Mouse (Mus musculus) thymus, adult 2 months (tissue): ENCODE measurements at regions not wholly inside any gene's neighbourhood (a gene's known extent, or its start where the extent isn't known, plus 50 kb on each side); places are given as distances from the start of the nearest gene placed in this dataset.

Experiments
- DNase-seq: peaks from one replicate; pipeline ENCODE4 v3.0.0; 2021
- H3K27ac ChIP-seq: fragments of 200-500 bp; 2 replicates; pipeline ENCODE4 v1.5.1; 2012; ENCODE audit warnings: low read length, control low read depth; ENCODE audit not compliant: control insufficient read depth, insufficient read depth
- H3K27me3 ChIP-seq: fragments of 200-500 bp; 2 replicates; pipeline ENCODE4 v1.6.1; 2012; ENCODE audit warnings: mild to moderate bottlenecking, low read length, moderate library complexity, mixed read lengths; ENCODE audit not compliant: control insufficient read depth, insufficient read depth
- H3K36me3 ChIP-seq: fragments of 200-500 bp; 2 replicates; pipeline ENCODE4 v1.6.1; 2012; ENCODE audit warnings: mild to moderate bottlenecking, low read length, moderate library complexity; ENCODE audit not compliant: control insufficient read depth, insufficient read depth
- H3K4me1 ChIP-seq: fragments of 200-500 bp; replicated peaks from 2 replicates; pipeline ENCODE4 v1.6.1; 2012; ENCODE audit warnings: low read length; ENCODE audit not compliant: control insufficient read depth, insufficient read depth
- H3K4me3 ChIP-seq: fragments of 200-500 bp; 2 replicates; pipeline ENCODE4 v1.5.1; 2012; ENCODE audit warnings: mild to moderate bottlenecking, low read length, control low read depth, moderate library complexity; ENCODE audit not compliant: control insufficient read depth, insufficient read depth
- CTCF ChIP-seq: fragments of 200-500 bp; IDR thresholded peaks from 2 replicates; pipeline ENCODE4 v1.5.1; 2012; ENCODE audit warnings: mild to moderate bottlenecking, control low read depth, low read length, moderate library complexity, borderline replicate concordance; ENCODE audit not compliant: control insufficient read depth, poor library complexity, insufficient read depth; ENCODE audit errors: extremely low read depth
- POLR2A ChIP-seq: fragments of 200-500 bp; IDR thresholded peaks from 2 replicates; pipeline ENCODE4 v1.6.1; 2012; ENCODE audit warnings: mild to moderate bottlenecking, low read length, control low read depth, moderate library complexity; ENCODE audit not compliant: control insufficient read depth, poor library complexity, insufficient read depth; ENCODE audit errors: extremely low read depth
- WGBS: fragments of 180-500 bp; shearing (Covaris S2); methylation state at CpG from one replicate; pipeline ENCODE4 v1.1.7; 2018; 5-methylcytosine and 5-hydroxymethylcytosine counted together

GRCm38 (mm10) chr16:78490245-78490644 is 86.3 kb downstream of the D16Ertd472e start:
- Histone ChIP-seq H3K36me3 (no peaks in the 10 kb centered on the region), H3K4me1 (peaks cover 4% of the 10 kb centered on the region; the same call in 1 of the 2 replicates), H3K4me3 (peak overlapping the region; percentile 82), H3K27me3 (no peaks in the 10 kb centered on the region), H3K27ac (peak overlapping the region; percentile 83)
- WGBS = under 1% methylated on average over 12 of the region's 12 CpGs
- peak; percentile 74 for DNase-seq
- TF ChIP-seq CTCF (no peak), POLR2A (no peak)

GRCm38 (mm10) chr16:78489604-78490003 is 86.9 kb downstream of the D16Ertd472e start:
- TF ChIP-seq POLR2A (no peak), CTCF (no peak)
- Histone ChIP-seq H3K36me3 (no peaks in the 10 kb centered on the region), H3K4me3 (no peak overlapping the region), H3K27me3 (no peaks in the 10 kb centered on the region), H3K27ac (no peak overlapping the region), H3K4me1 (peaks cover 4% of the 10 kb centered on the region; the same call in 1 of the 2 replicates)
- no peak for DNase-seq
- WGBS = 30% methylated on average over 4 of the region's 4 CpGs

- no peak overlapping the region for H3K27ac ChIP-seq
- 92% methylated on average over 6 of the region's 6 CpGs for WGBS
- H3K4me1 ChIP-seq = peaks cover 4% of the 10 kb centered on the region; the same call in 1 of the 2 replicates
- TF ChIP-seq POLR2A = no peak
- TF ChIP-seq CTCF = no peak
- no peak for DNase-seq
- no peak overlapping the region for H3K4me3 ChIP-seq
- no peaks in the 10 kb centered on the region for H3K27me3 ChIP-seq
- H3K36me3 ChIP-seq = no peaks in the 10 kb centered on the region
Measured at GRCm38 (mm10) chr16:78486531-78486930, 90.0 kb downstream of the D16Ertd472e start.

GRCm38 (mm10) chr16:78484319-78484718 is 92.2 kb downstream of the D16Ertd472e start:
- H3K36me3 ChIP-seq = no peaks in the 10 kb centered on the region
- no peak overlapping the region for H3K4me3 ChIP-seq
- WGBS = 87% methylated on average over 4 of the region's 4 CpGs
- peaks cover 3% of the 10 kb centered on the region; the same call in 1 of the 2 replicates for H3K4me1 ChIP-seq
- no peak for TF ChIP-seq CTCF
- TF ChIP-seq POLR2A = no peak
- DNase-seq = no peak
- no peaks in the 10 kb centered on the region for H3K27me3 ChIP-seq
- H3K27ac ChIP-seq = no peak overlapping the region

- no peak for TF ChIP-seq POLR2A
- no peak for TF ChIP-seq CTCF
- no peaks in the 10 kb centered on the region for H3K27me3 ChIP-seq
- no peak for DNase-seq
- whole genome bisulfite sequencing = 96% methylated on average over 6 of the region's 6 CpGs
- H3K36me3 ChIP-seq = no peaks in the 10 kb centered on the region
- no peak overlapping the region for H3K4me3 ChIP-seq
- H3K4me1 ChIP-seq = peaks cover 3% of the 10 kb centered on the region; the same call in 1 of the 2 replicates
- no peak overlapping the region for H3K27ac ChIP-seq
Measured at GRCm38 (mm10) chr16:78481571-78481970, 94.9 kb downstream of the D16Ertd472e start.

- H3K4me1 ChIP-seq = peaks cover 3% of the 10 kb centered on the region; the same call in 1 of the 2 replicates
- DNase-seq = no peak
- H3K4me3 ChIP-seq = no peak overlapping the region
- TF ChIP-seq CTCF = no peak
- TF ChIP-seq POLR2A = no peak
- no peaks in the 10 kb centered on the region for H3K27me3 ChIP-seq
- H3K27ac ChIP-seq = no peak overlapping the region
- H3K36me3 ChIP-seq = no peaks in the 10 kb centered on the region
- WGBS = 86% methylated on average over 5 of the region's 5 CpGs
Measured at GRCm38 (mm10) chr16:78481065-78481464, 95.4 kb downstream of the D16Ertd472e start.

- Histone ChIP-seq H3K27ac (no peak overlapping the region), H3K4me1 (peaks cover 3% of the 10 kb centered on the region; the same call in 1 of the 2 replicates), H3K36me3 (no peaks in the 10 kb centered on the region), H3K27me3 (no peaks in the 10 kb centered on the region), H3K4me3 (no peak overlapping the region)
- no peak for DNase-seq
- WGBS = 72% methylated on average over 10 of the region's 10 CpGs
- TF ChIP-seq CTCF = no peak
- no peak for TF ChIP-seq POLR2A
Measured at GRCm38 (mm10) chr16:78480261-78480660, 96.2 kb downstream of the D16Ertd472e start.
